Mouse (Mus musculus) heart, postnatal 0 days (tissue): ENCODE measurements around the gene Tshz2.

ENCODE experiments used
- CTCF ChIP-seq: IDR thresholded peaks from 2 replicates; pipeline ENCODE4 v1.5.1; 2016; ENCODE audit warnings: antibody characterized with exemption, control low read depth, low read depth
- EP300 ChIP-seq: IDR thresholded peaks from 2 replicates; pipeline ENCODE4 v1.6.1; 2016; ENCODE audit warnings: antibody characterized with exemption, low read depth

DNA sequence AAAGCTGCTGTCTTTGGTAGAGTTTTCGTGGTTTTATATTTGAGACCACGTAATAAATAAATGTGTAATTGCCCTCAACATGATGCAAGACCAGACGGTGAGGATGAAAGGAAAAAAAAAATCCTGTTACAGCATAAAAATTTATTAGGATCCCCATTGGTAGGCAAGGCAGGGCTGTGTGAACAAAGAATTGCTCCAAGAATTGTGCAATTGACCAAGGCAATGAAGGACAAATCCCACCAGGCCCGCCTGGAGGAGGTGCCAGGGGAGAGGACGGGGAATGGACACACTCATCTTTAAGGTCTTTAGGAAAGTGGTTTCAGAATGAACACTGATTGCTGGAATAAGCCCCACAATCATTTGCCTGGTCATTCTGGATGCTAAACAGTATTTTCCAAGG lies 154.6 kb downstream of the Tshz2 start:
- TF ChIP-seq EP300: no peak
- TF ChIP-seq CTCF: no peak
